Mouse (Mus musculus) ES-E14 (cell line): ENCODE results near the gene E4f1.

Source experiments
- CHD2 ChIP-seq: IDR thresholded peaks from 2 replicates; pipeline ENCODE4 v1.6.1; 2014; ENCODE audit warnings: mild to moderate bottlenecking, low read depth, low read length, inconsistent platforms
- HCFC1 ChIP-seq: IDR thresholded peaks from 2 replicates; pipeline ENCODE4 v1.6.1; 2012; ENCODE audit warnings: low read length, inconsistent platforms, borderline replicate concordance; ENCODE audit not compliant: insufficient read depth
- ZNF384 ChIP-seq: IDR thresholded peaks from 2 replicates; pipeline ENCODE4 v1.6.1; 2012; ENCODE audit warnings: low read depth, low read length, inconsistent platforms

DNA sequence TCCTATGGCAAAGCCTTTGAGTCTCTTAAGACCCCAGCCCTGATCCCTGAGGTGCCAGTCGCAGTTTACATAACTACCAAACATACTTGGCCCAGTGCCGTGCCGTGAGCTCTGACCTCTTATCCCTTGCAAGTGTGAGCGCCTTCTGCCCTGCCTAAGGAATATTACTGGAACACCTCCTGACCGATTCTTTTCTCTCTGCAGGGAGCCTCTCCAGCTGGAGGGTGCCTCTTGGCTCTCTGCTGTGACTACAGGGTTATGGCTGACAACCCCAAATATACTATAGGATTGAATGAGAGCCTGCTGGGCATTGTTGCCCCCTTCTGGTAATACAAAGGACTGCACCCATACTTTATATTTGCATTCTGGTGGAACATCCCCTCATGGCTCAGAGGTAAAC, 33.1 kb downstream of the E4f1 start:
- TF ChIP-seq CHD2 (no peak), HCFC1 (no peak), ZNF384 (no peak)
